Mouse (Mus musculus): ENCODE data around the gene Flrt1.
A peak's percentile ranks its signal among the peaks of the same experiment; 100 is the strongest.

Flrt1 gene

GRCm38 (mm10) chr19:7130317-7130716 is 24.8 kb upstream of the Flrt1 start:
- DNase-seq (ENCODE audit: low spot score in 2 of 2) = no peak

- no peak for DNase-seq (ENCODE audit: low spot score in 2 of 2)
Observed at GRCm38 (mm10) chr19:7128551-7129475, 23.3 kb upstream of the Flrt1 start.

- DNase-seq (ENCODE audit: low spot score in 2 of 2) = no peak
Observed at GRCm38 (mm10) chr19:7126933-7127332, 21.4 kb upstream of the Flrt1 start.

DNA sequence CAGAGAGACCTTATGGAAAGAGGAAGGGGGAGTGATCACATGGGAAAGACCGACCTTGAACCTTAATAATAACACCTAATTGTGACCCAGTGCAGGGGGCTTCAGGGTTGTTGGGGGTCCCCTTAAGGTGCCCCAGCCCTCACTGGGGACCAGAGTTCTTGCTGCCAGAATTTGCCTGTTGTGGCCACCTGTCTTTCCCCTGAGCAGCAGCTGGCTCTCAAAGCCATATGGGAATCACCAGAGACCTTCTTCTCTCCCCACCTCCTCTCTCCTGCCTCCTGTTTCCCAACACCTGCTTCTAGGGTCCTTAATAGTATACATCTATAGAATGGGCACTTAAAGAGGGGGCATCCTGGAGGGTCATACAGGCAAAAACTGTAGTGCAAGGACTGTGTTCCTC is 20.7 kb upstream of the Flrt1 start:
- DNase-seq (ENCODE audit: low spot score in 2 of 2) = no peak

GRCm38 (mm10) chr19:7125526-7126156 is 20.1 kb upstream of the Flrt1 start:
- no peak for DNase-seq (ENCODE audit: low spot score in 2 of 2)

DNA sequence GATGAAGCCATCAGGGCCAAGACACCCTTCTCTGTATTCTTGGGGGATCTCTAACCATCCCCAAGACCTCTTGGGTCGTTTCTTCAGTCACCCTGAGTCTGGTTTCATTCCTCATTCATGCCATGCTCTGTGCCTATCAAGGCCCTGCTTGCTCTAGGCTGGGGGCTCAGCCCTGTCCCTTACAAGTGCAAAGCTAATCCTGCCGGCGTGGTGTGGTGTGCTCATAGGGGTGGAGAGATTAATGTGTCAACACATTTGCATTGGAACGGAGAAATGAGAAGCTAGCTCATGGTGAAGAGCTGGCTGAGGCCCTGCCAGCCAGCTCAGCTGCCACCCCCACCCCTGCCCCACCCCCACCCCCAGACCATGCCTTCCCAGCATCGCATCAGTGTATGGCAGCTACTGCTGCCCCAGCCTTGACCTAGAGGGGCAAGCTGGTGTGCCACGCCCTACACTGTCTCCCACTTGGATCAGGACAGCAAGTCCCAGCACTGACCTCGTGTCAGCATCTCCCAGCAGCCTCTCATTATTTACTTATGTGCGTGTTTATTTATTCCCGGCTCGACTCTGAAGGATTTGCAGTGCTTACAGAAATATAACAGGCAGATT is 17.3 kb upstream of the Flrt1 start:
- DNase-seq (ENCODE audit: low spot score in 2 of 2) = no peak

- no peak for DNase-seq (ENCODE audit: low spot score in 2 of 2)
Observed at GRCm38 (mm10) chr19:7122277-7122676, 16.7 kb upstream of the Flrt1 start.

DNA sequence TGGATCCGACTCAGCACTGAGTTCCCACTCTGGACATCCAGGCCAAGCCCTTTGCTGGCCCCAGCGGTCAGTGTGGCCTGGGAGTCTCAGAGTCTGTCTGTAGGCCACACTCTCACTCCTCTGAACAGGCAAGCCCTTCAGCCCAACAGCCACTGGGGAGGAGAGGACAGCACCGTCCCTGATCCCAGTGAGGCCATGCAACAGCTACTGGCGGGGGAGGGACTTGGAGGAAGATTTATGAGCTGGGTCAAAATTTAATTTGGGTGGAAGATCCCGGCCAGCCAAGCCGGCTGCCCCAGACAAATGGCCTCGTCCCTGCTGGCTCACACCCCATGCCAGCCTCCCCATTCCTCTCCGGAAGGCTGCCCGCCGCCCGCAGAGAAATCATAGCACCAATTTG is 15.7 kb upstream of the Flrt1 start:
- no peak for DNase-seq (ENCODE audit: low spot score in 2 of 2)

DNA sequence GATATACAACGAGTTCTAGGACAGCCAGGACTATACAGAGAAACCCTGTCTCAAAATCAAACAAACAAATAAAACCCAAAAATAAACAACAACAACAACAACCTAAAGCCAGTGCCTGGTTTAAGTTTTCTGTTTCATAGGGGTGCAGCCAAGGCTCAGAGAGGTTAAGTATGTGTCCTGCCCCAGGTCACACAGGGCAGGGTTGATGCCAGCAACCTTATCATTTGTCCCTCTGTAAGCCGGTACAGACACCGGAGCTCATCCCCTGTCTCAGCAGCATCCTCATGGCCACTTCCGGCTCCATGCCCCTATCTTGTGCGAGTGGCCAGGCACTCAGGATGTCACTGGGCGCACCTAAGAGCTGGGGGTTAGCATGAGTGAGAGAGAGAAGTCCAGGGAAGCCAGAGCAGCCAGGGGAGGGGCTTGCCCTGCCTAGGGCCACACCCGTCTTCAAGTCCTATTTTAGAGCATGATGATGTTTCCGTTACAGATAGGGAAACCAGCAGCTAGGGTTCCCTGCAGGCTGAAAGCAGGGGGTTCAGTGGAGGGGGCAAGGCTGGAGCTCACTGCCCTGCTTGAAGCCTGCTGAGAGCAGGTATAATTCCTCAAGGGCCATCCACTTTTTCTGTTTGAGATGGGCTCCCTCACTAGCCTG is 12.3 kb upstream of the Flrt1 start:
- DNase-seq (ENCODE audit: low spot score in 2 of 2) = no peak

GRCm38 (mm10) chr19:7117141-7117540 is 11.6 kb upstream of the Flrt1 start:
- no peak for DNase-seq (ENCODE audit: low spot score in 2 of 2)

DNA sequence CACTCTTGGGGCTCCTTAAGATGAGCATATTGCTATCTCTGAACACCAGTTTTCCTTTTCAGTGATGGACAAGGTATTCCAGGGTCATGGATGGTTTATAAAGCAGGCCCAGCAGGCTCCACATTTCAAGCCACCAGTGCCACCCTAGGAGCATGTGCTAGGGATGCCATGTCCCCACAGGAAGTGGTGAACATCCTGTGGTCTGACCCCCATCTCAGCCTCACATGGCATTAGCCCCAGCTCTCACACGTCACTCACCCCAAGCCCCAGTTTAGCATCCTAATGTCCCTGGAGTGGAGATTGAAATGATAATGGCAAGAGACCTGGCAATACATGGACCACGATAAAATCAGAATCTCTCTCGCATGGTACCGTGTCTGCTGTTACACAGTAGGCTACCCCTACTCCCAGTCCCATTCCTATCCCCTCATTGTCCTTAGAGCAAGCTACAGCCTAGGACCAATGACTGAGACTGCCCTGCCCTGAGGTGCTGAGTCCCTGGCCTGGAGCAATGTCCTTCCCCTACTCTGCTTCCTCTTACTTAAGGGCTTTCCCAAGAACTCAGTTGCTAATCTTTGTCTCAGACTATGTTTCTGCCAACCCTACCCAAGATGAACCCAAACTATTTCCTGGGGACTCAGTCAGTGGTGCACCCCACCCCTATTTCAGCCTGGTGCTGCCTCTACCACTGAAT is 10.7 kb upstream of the Flrt1 start:
- no peak for DNase-seq (ENCODE audit: low spot score in 2 of 2)

GRCm38 (mm10) chr19:7113574-7113973 is 8.0 kb upstream of the Flrt1 start:
- no peak for DNase-seq (ENCODE audit: low spot score in 2 of 2)

DNA sequence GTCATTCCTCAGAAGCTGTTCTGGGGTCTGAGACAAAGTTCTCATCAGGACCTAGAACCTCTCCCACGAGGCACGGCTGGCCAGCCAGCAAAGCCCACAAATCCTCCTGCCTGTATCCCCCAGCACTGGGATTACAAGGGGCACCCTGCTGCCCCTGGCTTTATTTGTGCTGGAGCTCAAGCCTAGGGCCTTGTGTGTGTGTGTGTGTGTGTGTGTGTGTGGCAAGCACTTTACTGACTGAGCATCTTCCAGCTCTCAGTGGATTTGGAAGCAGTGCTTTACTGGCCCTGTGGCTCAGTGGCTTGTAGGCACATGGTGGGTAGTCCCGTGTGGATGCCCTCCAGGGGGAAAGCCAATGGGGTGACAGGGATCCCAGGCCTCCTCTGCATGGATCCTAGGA is 7.1 kb upstream of the Flrt1 start:
- no peak for DNase-seq (ENCODE audit: low spot score in 2 of 2)

DNA sequence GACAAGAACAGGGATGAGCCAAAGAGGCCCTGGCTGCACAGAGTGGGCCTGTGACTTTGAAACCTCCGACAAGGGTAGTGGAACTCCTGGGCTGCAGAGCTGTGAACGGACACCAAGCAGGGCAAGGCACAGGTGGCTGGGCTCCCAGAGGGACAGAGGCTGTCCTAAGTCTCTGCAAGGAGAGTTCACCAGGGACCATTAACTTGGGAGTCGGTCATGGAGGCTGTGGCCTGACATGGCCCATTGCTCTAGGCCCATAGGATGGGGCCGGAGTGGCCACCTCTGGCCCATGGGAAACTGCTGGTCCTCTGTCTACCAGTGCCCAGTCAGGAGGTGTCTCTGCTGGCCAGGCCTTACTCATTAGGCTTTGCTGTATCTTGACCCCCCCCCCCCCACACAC is 6.2 kb upstream of the Flrt1 start:
- DNase-seq (ENCODE audit: low spot score in 2 of 2) = no peak

GRCm38 (mm10) chr19:7111309-7111708 is 5.8 kb upstream of the Flrt1 start:
- DNase-seq (ENCODE audit: low spot score in 2 of 2) = no peak

DNA sequence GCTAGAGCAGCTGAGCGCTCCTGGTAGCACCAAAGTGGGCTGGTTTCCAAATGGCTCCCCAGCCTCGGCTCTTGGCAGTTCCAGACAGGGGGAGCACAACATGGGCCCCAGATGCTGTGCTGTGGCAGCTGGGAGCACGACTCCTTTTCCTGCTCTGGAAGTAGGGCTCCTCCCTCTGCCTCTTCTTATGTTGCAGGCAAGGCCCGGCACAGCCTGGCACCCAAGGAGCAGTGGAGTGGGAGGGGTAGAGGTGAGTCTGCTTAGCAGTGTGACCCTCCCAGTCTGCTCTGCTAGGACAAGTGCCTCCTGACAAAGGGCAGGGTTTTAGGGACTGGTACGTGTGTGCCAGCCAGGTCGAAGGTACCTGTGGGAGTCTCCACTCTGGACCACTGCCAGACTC is 5.3 kb upstream of the Flrt1 start:
- no peak for DNase-seq (ENCODE audit: low spot score in 2 of 2)

DNA sequence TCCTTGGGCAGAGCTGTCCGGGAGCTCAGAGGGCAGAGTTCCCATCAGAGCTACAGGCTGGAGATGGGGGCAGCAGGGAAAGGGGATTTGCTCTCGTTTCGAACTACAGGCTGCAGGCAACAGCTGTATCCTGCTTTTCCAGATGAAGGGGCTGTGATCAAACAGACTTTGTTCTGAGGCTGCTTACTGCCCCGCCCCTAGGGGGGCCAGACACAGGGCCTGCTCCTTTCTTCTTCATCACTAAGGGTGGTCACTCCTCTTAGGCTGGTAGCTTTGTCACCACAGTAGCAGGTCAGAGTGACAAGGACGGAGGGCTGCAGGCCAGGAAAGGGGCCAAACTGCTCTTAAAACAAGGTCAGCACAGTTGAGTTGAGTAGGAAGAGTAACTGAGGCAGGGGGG is 4.6 kb upstream of the Flrt1 start:
- no peak for DNase-seq (ENCODE audit: low spot score in 2 of 2)

GRCm38 (mm10) chr19:7108114-7108905 is 2.8 kb upstream of the Flrt1 start:
- DNase-seq (ENCODE audit: low spot score in 2 of 2) = peak in 1 of 2 experiments; percentile 35

DNA sequence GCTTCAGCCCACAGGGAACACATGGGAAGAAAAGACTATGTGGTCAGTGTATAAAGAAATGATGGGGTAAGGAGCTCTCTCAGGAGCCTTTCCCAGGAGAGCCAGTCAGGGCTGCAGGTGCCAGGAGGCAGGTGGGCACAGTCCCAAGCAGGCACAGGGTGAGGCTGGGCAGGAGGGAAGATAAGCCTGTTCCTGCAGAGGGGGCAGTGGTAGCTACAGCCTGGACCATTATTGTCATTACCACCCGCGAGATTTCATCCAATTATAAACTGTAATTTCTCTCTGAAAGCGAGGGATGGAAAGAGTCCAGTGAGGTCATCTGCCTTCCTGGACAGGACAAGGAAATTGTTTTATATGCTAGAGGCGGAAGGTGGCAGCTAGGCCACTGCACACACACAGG is 1.6 kb upstream of the Flrt1 start:
- DNase-seq (ENCODE audit: low spot score in 2 of 2) = no peak

DNA sequence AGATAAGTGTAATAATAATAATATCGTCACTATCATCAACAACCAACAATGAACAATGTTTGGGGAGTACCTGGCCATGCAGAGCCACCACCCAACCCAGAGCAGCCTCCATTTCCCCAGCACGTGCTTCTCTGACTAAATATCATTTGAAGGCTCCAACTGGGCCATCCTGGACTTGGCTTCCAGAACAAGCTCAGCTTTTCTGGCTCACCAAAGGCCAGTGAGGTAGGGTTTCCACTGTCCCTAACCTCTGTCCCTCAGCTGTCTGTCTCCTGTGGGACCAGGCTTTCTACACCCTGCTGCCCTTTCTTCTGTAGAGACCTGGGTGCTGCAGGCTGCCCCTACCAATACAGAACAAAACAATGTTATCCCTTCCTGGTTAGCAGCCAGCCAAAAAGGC is 1.0 kb upstream of the Flrt1 start:
- no peak for DNase-seq (ENCODE audit: low spot score in 2 of 2)

DNA sequence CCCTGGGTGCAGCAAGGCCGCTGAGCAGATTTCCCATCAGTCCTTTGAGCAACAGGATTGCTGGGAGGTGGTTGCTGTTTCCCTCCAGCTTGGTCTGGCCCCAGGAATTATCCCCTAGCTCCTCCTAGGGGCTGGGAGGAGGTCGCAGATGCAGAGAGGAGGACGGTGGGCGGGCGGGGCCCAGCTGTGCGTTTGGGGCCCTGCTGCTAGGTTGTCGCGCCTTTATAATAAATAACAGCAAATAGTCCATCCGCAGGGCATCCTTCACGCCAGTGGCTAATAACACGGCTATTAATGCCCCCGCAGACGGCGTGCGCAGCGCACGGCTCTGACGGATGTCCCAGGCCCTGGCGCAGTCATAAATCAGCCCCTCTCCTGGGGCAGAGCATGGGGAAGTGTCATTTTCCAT is 1.5 kb downstream of the Flrt1 start:
- DNase-seq (ENCODE audit: low spot score in 2 of 2) = no peak
